Mouse (Mus musculus): ENCODE measurements around the gene Zdhhc20. TPM values are rescaled to one million over a fixed set of nuclear protein-coding genes. Genes with fewer than 3 reads are reported as not detected.
"Not testable (repeated sequence)": the region's sequence is repeated elsewhere in the genome, so short reads cannot be mapped to it uniquely, and the experiment has no call there.

Zdhhc20 gene
- polyA plus RNA-seq, 1 experiment from 2014 or later: 28.8 TPM

GRCm38 (mm10) chr14:57859520-57859919 is 30.6 kb downstream of the Zdhhc20 start:
- no peaks in the 10 kb centered on the region for H3K9me3 ChIP-seq (ENCODE audit: control insufficient read depth)
- ATAC-seq: no peak
- H3K4me3 ChIP-seq (ENCODE audit: low read depth, low read length): no peak overlapping the region
- TF ChIP-seq CTCF (IDR thresholded peaks at IDR 0.05; ENCODE audit: low read depth): no peak
- H3K27ac ChIP-seq (ENCODE audit: low read depth, low read length): no peak overlapping the region
- no peaks in the 10 kb centered on the region for H3K4me1 ChIP-seq (replicated peaks; ENCODE audit: control insufficient read depth, insufficient read depth, low read length)
- peaks cover 8% of the 10 kb centered on the region for H3K36me3 ChIP-seq (ENCODE audit: control insufficient read depth, insufficient read depth)
- H3K9ac ChIP-seq (ENCODE audit: low read depth, low read length): no peak overlapping the region
- no peak overlapping the region for H3K4me2 ChIP-seq (replicated peaks; ENCODE audit: low read depth)
- no peaks in the 10 kb centered on the region for H3K27me3 ChIP-seq (replicated peaks; ENCODE audit: control insufficient read depth, insufficient read depth, low read length)

- WGBS: 92% methylated on average over 2 of the region's 2 CpGs
- Histone ChIP-seq H3K9ac (ENCODE audit: low read depth, low read length) (no peak overlapping the region), H3K4me2 (replicated peaks; ENCODE audit: low read depth) (no peak overlapping the region), H3K36me3 (ENCODE audit: control insufficient read depth, insufficient read depth) (peaks cover 10% of the 10 kb centered on the region), H3K27ac (ENCODE audit: low read depth, low read length) (no peak overlapping the region), H3K27me3 (replicated peaks; ENCODE audit: control insufficient read depth, insufficient read depth, low read length) (no peaks in the 10 kb centered on the region), H3K9me3 (ENCODE audit: control insufficient read depth) (no peaks in the 10 kb centered on the region), H3K4me3 (ENCODE audit: low read depth, low read length) (no peak overlapping the region), H3K4me1 (replicated peaks; ENCODE audit: control insufficient read depth, insufficient read depth, low read length) (no peaks in the 10 kb centered on the region)
- no peak for TF ChIP-seq CTCF (IDR thresholded peaks at IDR 0.05; ENCODE audit: low read depth)
- no peak for ATAC-seq
Measured at GRCm38 (mm10) chr14:57858601-57859000, 31.5 kb downstream of the Zdhhc20 start.

GRCm38 (mm10) chr14:57856037-57856436 is 34.0 kb downstream of the Zdhhc20 start:
- not testable (repeated sequence) for H3K27ac ChIP-seq (ENCODE audit: low read depth, low read length); H3K4me2 ChIP-seq (replicated peaks; ENCODE audit: low read depth); H3K9me3 ChIP-seq (ENCODE audit: control insufficient read depth); H3K4me3 ChIP-seq (ENCODE audit: low read depth, low read length); H3K27me3 ChIP-seq (replicated peaks; ENCODE audit: control insufficient read depth, insufficient read depth, low read length); ATAC-seq; H3K9ac ChIP-seq (ENCODE audit: low read depth, low read length); H3K4me1 ChIP-seq (replicated peaks; ENCODE audit: control insufficient read depth, insufficient read depth, low read length); H3K36me3 ChIP-seq (ENCODE audit: control insufficient read depth, insufficient read depth)
- peak; percentile 18 for TF ChIP-seq CTCF (IDR thresholded peaks at IDR 0.05; ENCODE audit: low read depth)

- 88% methylated on average over 2 of the region's 2 CpGs for WGBS
- Histone ChIP-seq H3K4me1 (replicated peaks; ENCODE audit: control insufficient read depth, insufficient read depth, low read length) (no peaks in the 10 kb centered on the region), H3K9ac (ENCODE audit: low read depth, low read length) (no peak overlapping the region), H3K27ac (ENCODE audit: low read depth, low read length) (no peak overlapping the region), H3K27me3 (replicated peaks; ENCODE audit: control insufficient read depth, insufficient read depth, low read length) (no peaks in the 10 kb centered on the region), H3K36me3 (ENCODE audit: control insufficient read depth, insufficient read depth) (peaks cover 13% of the 10 kb centered on the region; the same call in 1 of the 2 replicates), H3K9me3 (ENCODE audit: control insufficient read depth) (no peaks in the 10 kb centered on the region), H3K4me2 (replicated peaks; ENCODE audit: low read depth) (no peak overlapping the region), H3K4me3 (ENCODE audit: low read depth, low read length) (no peak overlapping the region)
- TF ChIP-seq CTCF (IDR thresholded peaks at IDR 0.05; ENCODE audit: low read depth): no peak
- ATAC-seq: no peak
Measured at GRCm38 (mm10) chr14:57852961-57853360, 37.1 kb downstream of the Zdhhc20 start.

GRCm38 (mm10) chr14:57850330-57850729 is 39.7 kb downstream of the Zdhhc20 start:
- H3K27me3 ChIP-seq (replicated peaks; ENCODE audit: control insufficient read depth, insufficient read depth, low read length): no peaks in the 10 kb centered on the region
- WGBS: 81% methylated on average over 3 of the region's 3 CpGs
- H3K36me3 ChIP-seq (ENCODE audit: control insufficient read depth, insufficient read depth): peaks cover 17% of the 10 kb centered on the region
- no peaks in the 10 kb centered on the region for H3K9me3 ChIP-seq (ENCODE audit: control insufficient read depth)
- no peak overlapping the region for H3K4me2 ChIP-seq (replicated peaks; ENCODE audit: low read depth)
- H3K9ac ChIP-seq (ENCODE audit: low read depth, low read length): no peak overlapping the region
- no peak overlapping the region for H3K4me3 ChIP-seq (ENCODE audit: low read depth, low read length)
- TF ChIP-seq CTCF (IDR thresholded peaks at IDR 0.05; ENCODE audit: low read depth): no peak
- no peaks in the 10 kb centered on the region for H3K4me1 ChIP-seq (replicated peaks; ENCODE audit: control insufficient read depth, insufficient read depth, low read length)
- no peak for ATAC-seq
- H3K27ac ChIP-seq (ENCODE audit: low read depth, low read length): no peak overlapping the region

GRCm38 (mm10) chr14:57848646-57849045 is 41.4 kb downstream of the Zdhhc20 start:
- H3K4me1 ChIP-seq (replicated peaks; ENCODE audit: control insufficient read depth, insufficient read depth, low read length): no peaks in the 10 kb centered on the region
- H3K4me2 ChIP-seq (replicated peaks; ENCODE audit: low read depth): no peak overlapping the region
- H3K27me3 ChIP-seq (replicated peaks; ENCODE audit: control insufficient read depth, insufficient read depth, low read length): no peaks in the 10 kb centered on the region
- H3K4me3 ChIP-seq (ENCODE audit: low read depth, low read length): no peak overlapping the region
- 98% methylated on average over 2 of the region's 2 CpGs for WGBS
- no peak for ATAC-seq
- H3K9ac ChIP-seq (ENCODE audit: low read depth, low read length): no peak overlapping the region
- H3K36me3 ChIP-seq (ENCODE audit: control insufficient read depth, insufficient read depth): peaks cover 28% of the 10 kb centered on the region
- no peaks in the 10 kb centered on the region for H3K9me3 ChIP-seq (ENCODE audit: control insufficient read depth)
- TF ChIP-seq CTCF (IDR thresholded peaks at IDR 0.05; ENCODE audit: low read depth): no peak
- no peak overlapping the region for H3K27ac ChIP-seq (ENCODE audit: low read depth, low read length)

GRCm38 (mm10) chr14:57848061-57848460 is 42.0 kb downstream of the Zdhhc20 start:
- H3K36me3 ChIP-seq (ENCODE audit: control insufficient read depth, insufficient read depth): peaks cover 26% of the 10 kb centered on the region
- 76% methylated on average over 5 of the region's 5 CpGs for WGBS
- not testable (repeated sequence) for ATAC-seq; H3K4me2 ChIP-seq (replicated peaks; ENCODE audit: low read depth); H3K27me3 ChIP-seq (replicated peaks; ENCODE audit: control insufficient read depth, insufficient read depth, low read length); H3K9ac ChIP-seq (ENCODE audit: low read depth, low read length); H3K9me3 ChIP-seq (ENCODE audit: control insufficient read depth); H3K27ac ChIP-seq (ENCODE audit: low read depth, low read length); H3K4me1 ChIP-seq (replicated peaks; ENCODE audit: control insufficient read depth, insufficient read depth, low read length); H3K4me3 ChIP-seq (ENCODE audit: low read depth, low read length)
